Mouse (Mus musculus) telencephalon, adult 2 months (tissue): ENCODE measurements at regions not wholly inside any gene's neighbourhood (a gene's known extent, or its start where the extent isn't known, plus 50 kb on each side); places are given as distances from the start of the nearest gene placed in this dataset.

ENCODE experiments used
- DNase-seq: peaks from one replicate; pipeline ENCODE4 v3.0.0-alpha.2; 2011; ENCODE audit warnings: low read depth, low spot score

GRCm38 (mm10) chr11:24535462-24535861 is 457.6 kb downstream of the Bcl11a start:
- no peak for DNase-seq

DNA sequence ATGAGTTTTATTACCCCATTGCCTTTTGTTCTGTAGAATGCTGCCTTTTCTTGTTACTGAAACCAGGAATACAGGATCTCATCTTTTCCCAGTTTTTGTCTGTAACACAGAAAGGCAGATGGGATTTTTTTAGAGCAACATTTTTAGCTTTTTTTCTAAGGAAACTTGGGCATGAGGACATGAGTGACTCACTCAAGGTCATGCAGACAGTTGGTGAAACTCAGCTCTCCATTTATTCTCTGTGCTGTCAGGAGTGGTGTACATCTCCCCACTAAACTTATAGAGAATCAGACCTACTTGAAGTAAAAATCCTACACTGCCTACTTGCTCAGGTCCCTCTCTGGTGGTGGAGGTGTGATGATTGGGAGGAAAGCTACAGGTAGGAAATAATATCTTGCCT is 459.9 kb downstream of the Bcl11a start:
- peak; percentile 26 for DNase-seq

- no peak for DNase-seq
Observed at GRCm38 (mm10) chr11:24569655-24570054, 491.8 kb downstream of the Bcl11a start.

DNA sequence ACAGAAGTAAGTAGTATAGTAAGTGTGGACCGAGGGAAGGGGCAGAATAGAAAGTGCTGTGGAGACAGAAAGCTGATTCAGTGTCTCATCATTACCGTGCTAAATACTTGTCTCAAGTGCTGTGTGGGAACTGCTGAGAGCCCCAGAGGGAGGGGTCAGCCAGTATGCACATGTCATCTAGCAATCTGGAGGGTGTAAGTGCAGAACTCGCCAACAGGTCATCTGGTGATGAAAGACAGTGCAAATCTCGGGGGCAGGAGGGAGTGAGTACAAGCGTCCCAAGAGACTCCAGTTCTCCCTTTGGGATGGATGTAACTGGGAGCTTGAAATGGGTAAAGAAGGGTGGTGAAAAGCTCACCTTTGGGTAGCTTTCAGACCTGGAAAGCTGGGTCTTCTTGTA is 535.7 kb downstream of the Bcl11a start:
- DNase-seq: no peak

DNA sequence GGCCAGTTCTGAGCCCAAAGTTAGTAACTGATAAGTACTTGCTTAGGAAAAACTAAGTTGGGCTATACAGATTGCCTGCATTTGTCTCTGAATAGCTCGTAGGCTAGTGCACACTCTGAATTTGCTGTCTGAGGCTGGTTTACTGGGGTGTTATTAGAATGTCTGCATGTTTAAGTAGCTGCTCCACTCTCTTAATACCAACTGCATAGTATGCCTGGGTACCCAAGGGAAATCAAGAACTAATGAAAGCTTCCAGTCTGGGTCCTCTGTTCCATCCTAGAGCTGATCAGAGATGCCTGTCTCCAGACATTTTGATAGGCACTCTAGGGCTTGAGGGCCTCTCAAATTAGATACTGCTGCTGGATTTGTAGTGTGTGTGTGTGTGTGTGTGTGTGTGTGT is 537.6 kb downstream of the Bcl11a start:
- no peak for DNase-seq

GRCm38 (mm10) chr11:24618586-24618985 is 540.7 kb downstream of the Bcl11a start:
- DNase-seq: no peak

DNA sequence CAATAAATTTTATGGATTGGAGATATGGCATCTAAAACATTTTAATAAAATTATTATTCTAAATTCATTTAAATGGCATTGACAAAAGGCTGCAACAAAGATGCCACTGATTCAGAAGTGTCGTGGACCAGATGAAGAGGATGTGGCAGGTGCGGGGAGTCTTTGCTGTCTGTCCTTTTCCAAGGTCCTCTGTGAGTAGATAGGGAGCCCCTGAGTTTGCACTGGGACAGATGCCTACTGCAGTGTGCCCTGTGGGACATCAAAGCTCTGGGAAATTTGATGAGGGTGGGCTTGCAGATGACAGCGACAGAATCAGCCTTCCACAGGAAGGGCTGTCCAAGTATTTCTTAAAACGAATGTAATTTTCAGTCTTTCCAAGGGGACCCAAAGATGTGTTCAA is 541.2 kb downstream of the Bcl11a start:
- DNase-seq: no peak

- DNase-seq: no peak
Observed at GRCm38 (mm10) chr11:24628619-24629018, 550.8 kb downstream of the Bcl11a start.

GRCm38 (mm10) chr11:24629431-24629830 is 551.6 kb downstream of the Bcl11a start:
- DNase-seq: no peak

DNA sequence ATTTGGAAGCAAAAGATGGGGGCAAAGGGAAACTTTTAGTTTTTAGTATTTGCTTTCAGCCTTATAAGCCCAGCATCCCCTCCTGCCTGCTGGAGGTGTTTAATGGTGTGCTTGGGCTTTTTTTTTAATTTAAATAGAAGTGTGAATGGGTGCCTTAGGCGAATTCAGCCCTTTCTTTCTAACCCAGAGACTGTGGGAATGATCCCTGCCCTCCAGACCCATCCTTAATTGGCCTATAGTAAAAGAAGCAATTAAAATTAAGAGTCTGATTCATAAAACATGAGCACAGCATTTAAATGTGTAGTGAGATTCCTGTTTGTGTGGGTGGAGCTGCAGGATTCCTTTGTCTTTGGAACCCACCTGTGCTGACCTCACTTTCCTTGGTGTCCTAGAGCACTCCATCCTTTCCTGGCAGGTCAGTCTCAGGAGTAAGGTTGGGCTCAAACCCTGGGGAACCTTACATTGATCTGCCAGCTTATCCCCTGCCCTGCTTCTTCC is 552.6 kb downstream of the Bcl11a start:
- no peak for DNase-seq

DNA sequence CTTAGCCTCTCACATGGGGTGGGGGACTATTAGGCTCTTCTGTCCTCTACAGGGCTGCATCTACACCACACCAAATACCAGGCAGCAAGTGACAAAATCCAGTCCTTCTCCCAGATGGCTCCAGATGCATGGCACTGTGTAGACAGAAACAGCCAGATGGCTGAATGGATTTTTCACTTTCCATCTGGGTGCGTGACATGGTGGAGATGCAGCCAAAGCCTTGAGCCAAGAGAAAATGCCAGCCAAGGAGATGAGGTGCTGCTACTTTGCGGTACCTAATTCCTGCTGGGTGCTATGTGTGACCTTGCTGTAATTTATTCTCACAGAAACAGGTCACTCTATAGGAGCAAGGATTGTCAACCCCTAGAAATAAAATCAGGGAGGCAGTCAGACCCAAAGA is 553.8 kb downstream of the Bcl11a start:
- DNase-seq: peak; percentile 23

GRCm38 (mm10) chr11:24636716-24637115 is 558.9 kb downstream of the Bcl11a start:
- DNase-seq: no peak

GRCm38 (mm10) chr11:24643439-24644109 is 565.7 kb downstream of the Bcl11a start:
- no peak for DNase-seq

GRCm38 (mm10) chr11:24652852-24653251 is 575.0 kb downstream of the Bcl11a start:
- peak; percentile 51 for DNase-seq

DNA sequence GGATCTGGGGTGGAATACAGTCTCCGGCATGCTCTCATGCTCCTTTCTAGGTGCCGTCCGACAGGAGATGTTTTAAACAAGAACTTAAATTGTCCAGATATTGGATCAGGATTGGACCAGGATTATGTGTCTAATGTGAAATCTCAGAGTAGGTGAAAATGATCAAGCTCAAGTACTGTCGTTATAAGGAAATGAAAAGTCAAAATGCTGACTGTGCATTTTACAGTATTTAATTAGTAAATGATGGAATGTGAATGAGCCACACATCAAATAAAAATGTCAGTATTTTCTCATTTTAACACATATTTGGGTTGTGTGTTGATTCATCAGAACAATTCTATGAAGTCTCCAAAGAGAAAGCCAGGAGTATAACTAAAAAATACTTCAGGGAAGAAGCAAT is 586.2 kb downstream of the Bcl11a start:
- no peak for DNase-seq

DNA sequence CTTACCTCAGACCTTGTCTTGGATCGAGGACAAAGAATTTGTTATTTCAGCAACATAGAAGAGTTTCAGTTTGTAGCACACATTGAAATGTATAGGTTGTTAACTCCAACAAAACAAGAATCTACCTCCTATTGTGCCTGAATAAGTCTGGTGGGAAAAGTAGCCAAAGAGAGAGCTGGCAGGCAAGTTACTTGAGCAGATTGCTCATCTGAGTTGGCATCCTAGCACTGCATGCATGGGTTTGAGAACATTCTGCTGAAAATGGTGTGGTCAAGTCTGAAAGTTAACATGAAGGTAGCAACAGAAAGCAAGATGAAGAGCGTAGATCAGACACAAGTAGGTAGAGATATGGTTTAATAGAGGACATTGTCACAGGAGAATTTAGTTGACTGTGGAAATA is 587.5 kb downstream of the Bcl11a start:
- no peak for DNase-seq

DNA sequence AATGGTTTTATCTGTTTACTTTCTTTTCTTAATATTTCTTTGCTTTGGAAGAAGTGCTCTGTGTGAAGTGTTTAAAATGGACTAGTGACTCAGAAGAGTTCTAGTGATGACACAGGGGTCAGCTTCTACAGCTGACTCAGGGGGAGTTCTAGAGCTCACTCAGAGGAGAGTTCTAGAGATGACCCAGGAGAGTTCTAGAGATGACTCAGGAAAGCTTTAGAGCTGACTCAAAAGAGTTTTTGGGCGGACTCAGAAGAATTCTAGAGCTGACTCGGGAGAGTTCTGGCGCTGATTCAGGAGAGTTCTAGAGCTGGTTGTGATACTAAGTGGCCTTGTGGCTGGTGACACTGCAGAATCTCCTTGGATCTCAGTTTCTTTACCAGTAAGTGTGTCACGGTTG is 593.8 kb downstream of the Bcl11a start:
- DNase-seq: no peak

- DNase-seq: no peak
Observed at GRCm38 (mm10) chr11:24673248-24674207, 595.7 kb downstream of the Bcl11a start.

DNA sequence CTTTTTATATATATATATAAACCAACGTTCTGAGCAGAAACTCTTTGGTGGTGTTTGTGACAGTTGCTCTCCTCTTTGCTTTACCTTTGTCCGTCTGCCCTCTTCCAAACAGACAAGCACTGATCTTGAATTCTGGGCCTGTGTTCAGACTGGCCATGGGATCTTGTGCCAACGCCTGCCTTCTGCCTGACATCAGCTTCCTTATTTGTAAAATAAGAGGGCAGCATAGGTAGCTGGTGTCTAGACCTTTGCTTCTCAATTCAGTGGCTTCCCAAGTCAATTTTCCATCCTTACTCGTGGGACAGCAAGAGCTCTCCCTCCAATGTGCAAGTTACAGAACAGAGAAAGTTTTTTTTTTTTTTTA is 596.3 kb downstream of the Bcl11a start:
- no peak for DNase-seq

GRCm38 (mm10) chr11:24677016-24677415 is 599.2 kb downstream of the Bcl11a start:
- peak; percentile 26 for DNase-seq

DNA sequence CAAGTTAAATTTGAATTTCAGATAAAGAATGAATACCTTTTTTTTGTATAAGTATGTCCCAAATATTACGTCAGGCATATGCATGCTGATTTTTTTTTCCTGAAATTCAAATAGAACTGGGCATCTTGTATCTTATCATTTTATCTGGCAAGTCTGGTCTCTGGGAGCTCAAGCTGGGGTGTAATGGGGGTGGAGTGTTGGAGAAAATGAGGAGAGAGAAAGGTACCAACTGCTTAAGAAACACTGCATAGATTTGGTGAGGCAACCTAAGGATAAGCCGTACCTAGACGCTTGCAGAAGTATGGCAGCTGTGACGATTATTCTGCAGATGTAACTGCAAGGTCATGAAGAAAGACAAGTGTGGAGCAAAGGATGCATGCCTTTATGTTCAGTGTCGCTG is 601.7 kb downstream of the Bcl11a start:
- DNase-seq: peak; percentile 67

- DNase-seq: no peak
Observed at GRCm38 (mm10) chr11:24682423-24682822, 604.6 kb downstream of the Bcl11a start.
